Mouse (Mus musculus) brain, embryonic 18.5 days (tissue): Measurements from ENCODE around the gene Tnfrsf8.

Experiments used
- DNase-seq: peaks from one replicate; pipeline ENCODE4 v3.0.0-alpha.2; 2012; ENCODE audit warnings: low read depth, low spot score

Tnfrsf8 gene

GRCm38 (mm10) chr4:145271634-145272033 lies 43.3 kb downstream of the Tnfrsf8 start:
- no peak for DNase-seq

GRCm38 (mm10) chr4:145270136-145270535 lies 44.8 kb downstream of the Tnfrsf8 start:
- DNase-seq, result no peak

GRCm38 (mm10) chr4:145267631-145268110 lies 47.3 kb downstream of the Tnfrsf8 start:
- no peak for DNase-seq

- DNase-seq, result no peak
Observed at GRCm38 (mm10) chr4:145266505-145266904, 48.5 kb downstream of the Tnfrsf8 start.

- no peak for DNase-seq
Observed at GRCm38 (mm10) chr4:145264761-145265160, 50.2 kb downstream of the Tnfrsf8 start.

GRCm38 (mm10) chr4:145263583-145263982 lies 51.4 kb downstream of the Tnfrsf8 start:
- no peak for DNase-seq

- DNase-seq, result no peak
Observed at GRCm38 (mm10) chr4:145260802-145261201, 54.2 kb downstream of the Tnfrsf8 start.

- no peak for DNase-seq
Observed at GRCm38 (mm10) chr4:145257751-145258434, 57.1 kb downstream of the Tnfrsf8 start.

- DNase-seq, result no peak
Observed at GRCm38 (mm10) chr4:145256144-145256543, 58.8 kb downstream of the Tnfrsf8 start.

GRCm38 (mm10) chr4:145254418-145254817 lies 60.5 kb downstream of the Tnfrsf8 start:
- DNase-seq, result no peak

- DNase-seq, result no peak
Observed at GRCm38 (mm10) chr4:145252611-145253010, 62.4 kb downstream of the Tnfrsf8 start.

- DNase-seq, result no peak
Observed at GRCm38 (mm10) chr4:145251546-145251945, 63.4 kb downstream of the Tnfrsf8 start.

- DNase-seq, result no peak
Observed at GRCm38 (mm10) chr4:145250002-145250401, 65.0 kb downstream of the Tnfrsf8 start.

GRCm38 (mm10) chr4:145247556-145247955 lies 67.4 kb downstream of the Tnfrsf8 start:
- no peak for DNase-seq

- DNase-seq, result no peak
Observed at GRCm38 (mm10) chr4:145246173-145247011, 68.6 kb downstream of the Tnfrsf8 start, which contains the start of gene Tnfrsf1b. Tnfrsf1b (minus strand) TSS chr4:145246870.

- DNase-seq, result no peak
Observed at GRCm38 (mm10) chr4:145245581-145245980, 69.4 kb downstream of the Tnfrsf8 start.

GRCm38 (mm10) chr4:145244676-145245075 lies 70.3 kb downstream of the Tnfrsf8 start:
- DNase-seq, result no peak

GRCm38 (mm10) chr4:145242719-145243350 lies 72.1 kb downstream of the Tnfrsf8 start:
- no peak for DNase-seq

- DNase-seq, result no peak
Observed at GRCm38 (mm10) chr4:145240723-145241231, 74.2 kb downstream of the Tnfrsf8 start.

GRCm38 (mm10) chr4:145239049-145239830 lies 75.7 kb downstream of the Tnfrsf8 start:
- no peak for DNase-seq

- no peak for DNase-seq
Observed at GRCm38 (mm10) chr4:145236027-145236426, 78.9 kb downstream of the Tnfrsf8 start.
